Mouse (Mus musculus): Measurements from ENCODE around the gene Gemin6. TPM values are rescaled to one million over a fixed set of nuclear protein-coding genes. Genes with fewer than 3 reads are reported as not detected.
"Not testable (repeated sequence)": the region's sequence is repeated elsewhere in the genome, so short reads cannot be mapped to it uniquely, and the experiment has no call there.

Gemin6 gene
- polyA plus RNA-seq (2012; rRNA removed) = 0.62 and 1.2 TPM in 2 replicates

DNA sequence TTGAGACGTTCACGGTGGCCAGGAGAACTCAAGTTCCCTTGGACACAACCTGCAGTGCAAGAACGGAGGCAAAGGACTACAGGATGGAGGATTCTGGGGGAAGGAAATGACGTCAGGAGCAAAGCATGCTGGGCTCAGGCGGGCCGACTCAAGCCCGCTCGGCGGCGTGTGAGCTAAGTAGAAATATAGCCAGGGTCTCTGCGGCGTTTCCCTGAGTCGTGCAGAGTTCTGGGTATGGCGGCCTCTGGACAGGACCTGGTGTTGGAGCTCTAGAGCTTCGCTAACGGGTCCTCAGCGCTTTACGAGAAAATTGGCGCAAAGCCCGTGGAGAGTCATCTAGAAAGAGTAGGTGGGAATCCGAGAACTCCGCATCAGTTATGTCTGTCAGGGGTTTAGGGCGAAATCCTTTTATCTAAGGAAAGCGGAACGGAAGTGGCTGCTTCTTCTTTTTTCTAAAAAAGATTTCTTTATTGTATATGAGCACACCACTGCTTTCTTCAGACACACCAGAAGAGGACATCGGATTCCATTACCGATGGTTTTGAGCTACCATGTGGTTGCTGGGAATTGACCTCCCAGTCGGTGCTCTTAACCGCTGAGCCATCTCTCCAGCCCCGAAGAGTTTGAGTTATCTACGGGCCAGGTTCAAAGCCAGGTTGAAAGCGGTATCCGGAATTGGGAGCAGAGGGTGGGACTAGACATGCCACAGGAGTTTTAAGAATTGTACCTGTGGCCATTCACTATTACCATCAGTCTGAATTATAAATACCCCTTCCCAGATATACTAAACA lies at the start of gene Gemin6:
Gene Gemin6, plus strand, starts transcription at position 116 of the 791 bp plus-strand sequence.
- under 1% methylated on average over 33 of the region's 33 CpGs for WGBS
- H3K4me1 ChIP-seq (ENCODE audit: control insufficient read depth, insufficient read depth, insufficient read length, low read length) = peaks cover 6% of the 10 kb centered on the region
- H3K27me3 ChIP-seq (ENCODE audit: control insufficient read depth, insufficient read depth, low read length) = no peaks in the 10 kb centered on the region
- H3K4me3 ChIP-seq (ENCODE audit: low read depth, low read length) = peak within 1 kb of the TSS; percentile 94
- TF ChIP-seq POLR2A (IDR thresholded peaks at IDR 0.05; ENCODE audit: low read depth, low read length) = peak; percentile 56
- TF ChIP-seq CTCF (IDR thresholded peaks at IDR 0.05; ENCODE audit: extremely low read depth, insufficient read length, insufficient replicate concordance, low read depth, low read length) = no peak
- peak within 1 kb of the TSS; percentile 80 for H3K27ac ChIP-seq (ENCODE audit: insufficient read depth, low read depth, low read length)
- H3K36me3 ChIP-seq (ENCODE audit: control insufficient read depth, insufficient read depth, low read length) = peaks cover 2% of the 10 kb centered on the region

DNA sequence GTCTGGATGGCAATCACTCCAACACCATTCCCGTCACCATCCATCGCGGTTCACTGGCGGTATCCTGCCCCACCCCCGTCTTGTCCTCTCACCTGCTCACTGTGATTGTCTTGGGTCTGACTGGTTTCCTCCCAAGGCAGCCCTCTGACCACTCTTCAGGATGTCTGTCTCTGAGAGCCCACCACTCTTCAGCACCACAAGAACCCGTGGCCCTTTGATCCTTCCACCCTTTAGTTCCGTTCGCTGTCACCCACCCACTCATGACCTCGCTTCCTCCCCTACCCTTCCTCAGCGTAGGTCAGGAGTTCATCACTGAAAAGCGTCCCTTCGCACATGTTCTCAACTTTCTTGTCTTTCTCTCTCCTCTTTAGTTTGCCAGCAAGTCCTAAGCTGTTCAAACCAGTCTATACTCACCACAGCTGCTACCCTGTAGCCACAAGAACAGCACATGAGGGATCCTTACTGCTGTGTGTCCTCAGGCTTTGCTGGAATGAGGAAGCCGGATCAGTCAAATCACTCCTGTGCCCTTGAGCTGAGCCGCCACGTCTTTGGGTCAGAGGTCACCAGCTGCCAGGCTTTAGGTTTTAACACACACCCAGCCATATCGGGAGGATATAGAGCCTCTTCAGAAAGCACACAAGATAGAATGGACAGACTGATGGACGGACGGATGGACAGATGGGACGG lies 49.4 kb upstream of the Gemin6 start:
- H3K27ac ChIP-seq (ENCODE audit: insufficient read depth, low read depth, low read length) = no peak overlapping the region
- peaks cover 6% of the 10 kb centered on the region for H3K4me1 ChIP-seq (ENCODE audit: control insufficient read depth, insufficient read depth, insufficient read length, low read length)
- H3K27me3 ChIP-seq (ENCODE audit: control insufficient read depth, insufficient read depth, low read length) = no peaks in the 10 kb centered on the region
- peak overlapping the region; percentile 13; the same call in 1 of the 2 replicates for H3K4me3 ChIP-seq (ENCODE audit: low read depth, low read length)
- TF ChIP-seq POLR2A (IDR thresholded peaks at IDR 0.05; ENCODE audit: low read depth, low read length) (no peak), CTCF (IDR thresholded peaks at IDR 0.05; ENCODE audit: extremely low read depth, insufficient read length, insufficient replicate concordance, low read depth, low read length) (no peak)
- H3K36me3 ChIP-seq (ENCODE audit: control insufficient read depth, insufficient read depth, low read length) = no peaks in the 10 kb centered on the region; the same call in none of the 2 replicates
- 76% methylated on average over 19 of the region's 19 CpGs for WGBS

DNA sequence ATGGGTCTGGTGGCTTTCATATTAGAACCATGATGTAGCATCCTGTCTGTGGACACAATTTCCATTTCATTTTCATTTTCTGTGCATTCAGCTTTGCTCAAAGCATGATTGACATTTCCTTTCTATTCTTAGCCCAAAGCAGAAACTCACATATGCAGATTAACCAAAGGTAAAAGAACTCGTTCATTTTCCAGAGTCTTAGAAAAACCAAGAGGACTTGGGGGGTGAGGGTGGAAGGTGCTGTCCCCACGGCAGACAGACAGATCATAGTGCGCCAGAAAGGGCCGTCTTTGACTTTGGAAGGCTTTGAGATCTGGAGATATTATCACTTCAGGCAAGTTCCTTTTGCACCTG lies 48.9 kb upstream of the Gemin6 start:
- no peak overlapping the region for H3K4me3 ChIP-seq (ENCODE audit: low read depth, low read length)
- H3K4me1 ChIP-seq (ENCODE audit: control insufficient read depth, insufficient read depth, insufficient read length, low read length) = peaks cover 6% of the 10 kb centered on the region
- WGBS = 82% methylated on average over 4 of the region's 4 CpGs
- TF ChIP-seq CTCF (IDR thresholded peaks at IDR 0.05; ENCODE audit: extremely low read depth, insufficient read length, insufficient replicate concordance, low read depth, low read length) (no peak), POLR2A (IDR thresholded peaks at IDR 0.05; ENCODE audit: low read depth, low read length) (no peak)
- no peaks in the 10 kb centered on the region for H3K27me3 ChIP-seq (ENCODE audit: control insufficient read depth, insufficient read depth, low read length)
- no peak overlapping the region for H3K27ac ChIP-seq (ENCODE audit: insufficient read depth, low read depth, low read length)
- no peaks in the 10 kb centered on the region; the same call in none of the 2 replicates for H3K36me3 ChIP-seq (ENCODE audit: control insufficient read depth, insufficient read depth, low read length)

DNA sequence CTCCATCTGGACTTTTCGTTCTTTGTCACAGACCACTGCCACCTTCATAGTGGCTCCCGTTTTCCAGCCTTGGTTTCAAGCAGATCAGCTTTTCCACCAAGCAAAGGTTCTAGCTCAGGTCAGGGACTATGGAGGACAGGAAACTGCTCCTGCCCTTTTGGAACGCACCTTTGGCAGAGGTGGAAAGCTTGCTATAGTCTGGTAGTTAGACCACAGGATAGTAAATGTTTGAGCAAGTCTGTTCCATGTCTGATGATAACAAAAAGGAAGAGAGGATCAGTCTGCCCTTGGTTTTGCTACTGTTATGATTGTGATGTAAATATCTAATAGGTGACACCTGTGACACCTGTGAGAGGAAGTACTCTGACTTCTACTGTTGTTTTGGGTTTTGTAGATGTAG lies 48.3 kb upstream of the Gemin6 start:
- no peaks in the 10 kb centered on the region for H3K27me3 ChIP-seq (ENCODE audit: control insufficient read depth, insufficient read depth, low read length)
- no peak overlapping the region for H3K27ac ChIP-seq (ENCODE audit: insufficient read depth, low read depth, low read length)
- H3K4me1 ChIP-seq (ENCODE audit: control insufficient read depth, insufficient read depth, insufficient read length, low read length) = peaks cover 6% of the 10 kb centered on the region
- H3K36me3 ChIP-seq (ENCODE audit: control insufficient read depth, insufficient read depth, low read length) = no peaks in the 10 kb centered on the region; the same call in none of the 2 replicates
- H3K4me3 ChIP-seq (ENCODE audit: low read depth, low read length) = no peak overlapping the region
- no peak for TF ChIP-seq POLR2A (IDR thresholded peaks at IDR 0.05; ENCODE audit: low read depth, low read length)
- no peak for TF ChIP-seq CTCF (IDR thresholded peaks at IDR 0.05; ENCODE audit: extremely low read depth, insufficient read length, insufficient replicate concordance, low read depth, low read length)
- WGBS = 89% methylated on average over 3 of the region's 3 CpGs

DNA sequence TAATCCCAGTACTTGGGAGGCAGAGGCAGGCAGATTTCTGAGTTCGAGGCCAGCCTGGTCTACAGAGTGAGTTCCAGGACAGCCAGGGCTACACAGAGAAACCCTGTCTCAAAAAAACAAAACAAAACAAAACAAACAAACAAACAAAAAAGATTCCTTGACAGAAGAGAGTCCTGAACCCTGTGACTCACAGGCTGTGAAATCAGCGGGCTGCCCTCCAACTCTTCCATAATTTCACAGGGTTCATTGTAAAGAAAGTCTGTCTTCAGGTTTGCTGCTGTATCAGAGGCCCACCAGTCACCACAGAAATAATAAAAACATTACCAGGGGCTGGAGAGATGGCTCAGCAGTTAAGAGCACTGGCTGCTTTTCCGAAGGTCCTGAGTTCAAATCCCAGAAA lies 45.4 kb upstream of the Gemin6 start:
- WGBS = 95% methylated on average over 3 of the region's 3 CpGs
- not testable (repeated sequence) for H3K4me1 ChIP-seq (ENCODE audit: control insufficient read depth, insufficient read depth, insufficient read length, low read length); H3K27me3 ChIP-seq (ENCODE audit: control insufficient read depth, insufficient read depth, low read length)

DNA sequence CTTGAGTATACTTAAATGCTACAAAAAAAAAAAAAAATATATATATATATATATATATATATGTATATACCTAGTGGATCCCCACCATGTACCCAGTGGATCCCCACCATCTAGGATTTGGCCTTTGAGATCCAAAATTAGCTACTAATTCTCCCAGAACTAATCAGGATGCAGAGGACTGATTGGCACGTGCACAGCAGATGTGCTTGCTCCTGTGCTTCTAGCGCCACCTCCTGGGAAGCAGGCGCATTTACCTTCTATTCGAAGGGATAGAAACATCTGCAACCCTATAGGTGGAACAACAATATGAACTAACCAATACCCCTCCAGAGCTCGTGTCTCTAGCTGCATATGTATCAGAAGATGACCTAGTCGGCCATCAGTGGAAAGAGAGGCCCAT lies 44.3 kb upstream of the Gemin6 start:
- Histone ChIP-seq H3K4me1 (ENCODE audit: control insufficient read depth, insufficient read depth, insufficient read length, low read length) (peaks cover under 1% of the 10 kb centered on the region; the same call in 1 of the 2 replicates), H3K27ac (ENCODE audit: insufficient read depth, low read depth, low read length) (no peak overlapping the region), H3K4me3 (ENCODE audit: low read depth, low read length) (no peak overlapping the region), H3K27me3 (ENCODE audit: control insufficient read depth, insufficient read depth, low read length) (no peaks in the 10 kb centered on the region), H3K36me3 (ENCODE audit: control insufficient read depth, insufficient read depth, low read length) (peaks cover 10% of the 10 kb centered on the region)
- under 1% methylated on average over 6 of the region's 6 CpGs for WGBS
- peak; percentile 83; the same call in 1 of the 2 replicates for TF ChIP-seq CTCF (IDR thresholded peaks at IDR 0.05; ENCODE audit: extremely low read depth, insufficient read length, insufficient replicate concordance, low read depth, low read length)
- no peak for TF ChIP-seq POLR2A (IDR thresholded peaks at IDR 0.05; ENCODE audit: low read depth, low read length)

More for the DNA sequence above, 45.4 kb upstream of the Gemin6 start:
- peaks cover 10% of the 10 kb centered on the region for H3K36me3 ChIP-seq (ENCODE audit: control insufficient read depth, insufficient read depth, low read length)
- H3K4me3 ChIP-seq (ENCODE audit: low read depth, low read length); H3K27ac ChIP-seq (ENCODE audit: insufficient read depth, low read depth, low read length): not testable (repeated sequence)

DNA sequence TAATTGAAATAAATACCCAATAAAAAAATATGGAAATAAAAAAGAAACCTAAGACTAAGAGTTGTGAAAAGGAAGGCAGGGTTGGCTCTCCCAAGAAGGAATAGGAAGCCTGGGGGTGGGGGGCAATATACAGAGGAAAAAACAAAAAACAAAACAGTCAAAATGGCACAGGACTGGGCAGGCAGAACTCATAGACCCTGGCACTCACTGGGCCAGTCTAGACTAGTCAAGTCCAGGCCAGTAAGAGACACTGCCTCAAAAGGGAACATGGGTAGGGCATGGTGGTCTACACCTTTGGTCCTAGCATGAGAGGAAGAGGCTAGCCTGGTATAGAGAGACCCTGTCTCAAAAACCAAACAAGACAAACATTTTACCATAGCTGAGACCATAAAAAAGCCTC lies 43.8 kb upstream of the Gemin6 start:
- no peaks in the 10 kb centered on the region for H3K4me1 ChIP-seq (ENCODE audit: control insufficient read depth, insufficient read depth, insufficient read length, low read length)
- no peak overlapping the region for H3K4me3 ChIP-seq (ENCODE audit: low read depth, low read length)
- no peak for TF ChIP-seq POLR2A (IDR thresholded peaks at IDR 0.05; ENCODE audit: low read depth, low read length)
- no peak for TF ChIP-seq CTCF (IDR thresholded peaks at IDR 0.05; ENCODE audit: extremely low read depth, insufficient read length, insufficient replicate concordance, low read depth, low read length)
- H3K36me3 ChIP-seq (ENCODE audit: control insufficient read depth, insufficient read depth, low read length) = peaks cover 13% of the 10 kb centered on the region
- H3K27ac ChIP-seq (ENCODE audit: insufficient read depth, low read depth, low read length) = no peak overlapping the region
- H3K27me3 ChIP-seq (ENCODE audit: control insufficient read depth, insufficient read depth, low read length) = no peaks in the 10 kb centered on the region

Measured in small intestine, adult 2 months (tissue).